Mouse (Mus musculus) liver (tissue): ENCODE measurements around the gene Zfp711.

Experiments used
- DNase-seq: peaks from one replicate; pipeline ENCODE4 v3.0.0-alpha.2; 2020; ENCODE audit warnings: mixed read lengths

Zfp711 gene

GRCm38 (mm10) chrX:112600511-112601305, at the start of gene Zfp711:
Zfp711 (plus strand) TSS chrX:112600526.
- DNase-seq, result peak; percentile 57

- no peak for DNase-seq
Measured at GRCm38 (mm10) chrX:112567716-112568115, 32.6 kb upstream of the Zfp711 start.

DNA sequence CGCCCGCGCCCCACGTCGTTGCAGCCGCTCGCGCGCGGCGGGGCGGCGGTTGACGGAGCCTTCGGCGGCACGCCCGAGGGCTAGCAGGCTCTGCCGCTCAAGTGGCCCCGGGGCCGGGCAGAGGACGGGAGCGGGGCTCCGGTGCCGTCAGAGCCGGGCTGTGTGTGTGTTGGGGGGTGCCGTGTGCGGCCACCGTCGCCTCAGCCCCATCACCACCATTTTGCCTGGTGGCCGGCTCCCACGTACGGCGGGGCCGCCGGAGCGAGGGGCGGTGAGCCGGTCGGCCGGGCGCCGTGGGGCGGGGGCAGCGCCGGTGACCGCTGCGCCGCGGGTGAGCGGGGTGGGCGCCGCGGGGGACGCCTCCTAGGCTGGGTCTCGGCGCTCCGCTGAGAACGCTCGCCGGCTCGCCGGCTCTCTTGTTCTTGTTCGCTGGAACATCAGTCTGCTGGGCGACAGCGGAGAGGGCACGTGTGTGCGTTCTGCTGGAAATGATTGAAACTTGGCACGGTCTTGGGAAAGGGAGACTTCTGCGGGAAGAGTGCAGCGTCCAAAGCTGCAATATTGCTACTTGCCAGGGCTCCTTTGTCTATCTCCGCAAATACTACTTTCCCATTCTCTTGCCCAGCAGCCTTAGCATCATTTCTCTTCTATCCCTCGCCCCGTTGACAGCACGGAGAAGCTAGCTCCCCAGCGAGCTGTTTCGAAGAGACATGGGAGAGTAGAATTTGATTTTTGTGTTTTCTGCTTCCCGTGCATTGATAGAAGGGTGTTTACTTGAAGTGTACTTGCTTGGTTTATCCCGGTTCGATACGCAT, 1.2 kb downstream of the Zfp711 start:
- DNase-seq, result peak; percentile 4

GRCm38 (mm10) chrX:112675525-112675924, 75.2 kb downstream of the Zfp711 start:
- no peak for DNase-seq

- no peak for DNase-seq
Measured at GRCm38 (mm10) chrX:112680605-112681004, 80.3 kb downstream of the Zfp711 start.
